Mouse (Mus musculus): Measurements from ENCODE around the gene Atp23. TPM values are rescaled to one million over a fixed set of nuclear protein-coding genes. Genes with fewer than 3 reads are reported as not detected.
"Not testable (repeated sequence)": the region's sequence is repeated elsewhere in the genome, so short reads cannot be mapped to it uniquely, and the experiment has no call there.

The Atp23 gene
- polyA plus RNA-seq, 1 experiment = 10.3 TPM

GRCm38 (mm10) chr10:126827941-126828593, 73.1 kb downstream of the Atp23 start:
- H3K27ac ChIP-seq (ENCODE audit: control insufficient read depth, insufficient read depth, low read depth, low read length) = no peak overlapping the region
- H3K36me3 ChIP-seq (ENCODE audit: control insufficient read depth, insufficient read depth, low read length) = no peaks in the 10 kb centered on the region
- no peak for TF ChIP-seq POLR2A (IDR thresholded peaks at IDR 0.05; ENCODE audit: control insufficient read depth, low read depth, low read length)
- no peak for TF ChIP-seq CTCF (IDR thresholded peaks at IDR 0.05; ENCODE audit: control insufficient read depth, insufficient read depth, insufficient replicate concordance, low read depth, low read length)
- no peaks in the 10 kb centered on the region for H3K27me3 ChIP-seq (ENCODE audit: control insufficient read depth, insufficient read depth, low read length)
- H3K4me1 ChIP-seq (ENCODE audit: control insufficient read depth, insufficient read depth, low read length) = peaks cover 2% of the 10 kb centered on the region
- peak overlapping the region; percentile 25; the same call in 1 of the 2 replicates for H3K4me3 ChIP-seq (ENCODE audit: control insufficient read depth, low read depth, low read length)

GRCm38 (mm10) chr10:126826982-126827381, 74.2 kb downstream of the Atp23 start:
- no peaks in the 10 kb centered on the region for H3K27me3 ChIP-seq (ENCODE audit: control insufficient read depth, insufficient read depth, low read length)
- no peak overlapping the region for H3K27ac ChIP-seq (ENCODE audit: control insufficient read depth, insufficient read depth, low read depth, low read length)
- peaks cover 2% of the 10 kb centered on the region for H3K4me1 ChIP-seq (ENCODE audit: control insufficient read depth, insufficient read depth, low read length)
- peak overlapping the region; percentile 65 for H3K4me3 ChIP-seq (ENCODE audit: control insufficient read depth, low read depth, low read length)
- H3K36me3 ChIP-seq (ENCODE audit: control insufficient read depth, insufficient read depth, low read length) = no peaks in the 10 kb centered on the region
- TF ChIP-seq CTCF (IDR thresholded peaks at IDR 0.05; ENCODE audit: control insufficient read depth, insufficient read depth, insufficient replicate concordance, low read depth, low read length) = no peak
- no peak for TF ChIP-seq POLR2A (IDR thresholded peaks at IDR 0.05; ENCODE audit: control insufficient read depth, low read depth, low read length)

- H3K27ac ChIP-seq (ENCODE audit: control insufficient read depth, insufficient read depth, low read depth, low read length); H3K27me3 ChIP-seq (ENCODE audit: control insufficient read depth, insufficient read depth, low read length); H3K36me3 ChIP-seq (ENCODE audit: control insufficient read depth, insufficient read depth, low read length); H3K4me3 ChIP-seq (ENCODE audit: control insufficient read depth, low read depth, low read length); H3K4me1 ChIP-seq (ENCODE audit: control insufficient read depth, insufficient read depth, low read length): not testable (repeated sequence)
Observed at GRCm38 (mm10) chr10:126826216-126826615, 74.9 kb downstream of the Atp23 start.

- no peak for TF ChIP-seq CTCF (IDR thresholded peaks at IDR 0.05; ENCODE audit: control insufficient read depth, insufficient read depth, insufficient replicate concordance, low read depth, low read length)
- no peak for TF ChIP-seq POLR2A (IDR thresholded peaks at IDR 0.05; ENCODE audit: control insufficient read depth, low read depth, low read length)
Observed at GRCm38 (mm10) chr10:126822418-126822817, 78.7 kb downstream of the Atp23 start.

More at GRCm38 (mm10) chr10:126822418-126822817, 78.7 kb downstream of the Atp23 start:
- Histone ChIP-seq H3K27ac (ENCODE audit: control insufficient read depth, insufficient read depth, low read depth, low read length) (no peak overlapping the region), H3K4me1 (ENCODE audit: control insufficient read depth, insufficient read depth, low read length) (peaks cover 3% of the 10 kb centered on the region), H3K27me3 (ENCODE audit: control insufficient read depth, insufficient read depth, low read length) (no peaks in the 10 kb centered on the region), H3K36me3 (ENCODE audit: control insufficient read depth, insufficient read depth, low read length) (no peaks in the 10 kb centered on the region), H3K4me3 (ENCODE audit: control insufficient read depth, low read depth, low read length) (no peak overlapping the region)

Other genes with a start within 250 kb of the Atp23 start
- 39.4 and 46.8 TPM in 2 replicates for gene Ctdsp2, start 77.4 kb upstream of the Atp23 start, polyA plus RNA-seq (2012; rRNA removed)
- gene Avil, start 99.4 kb upstream of the Atp23 start, polyA plus RNA-seq (2012; rRNA removed) = 0.04 and 0.20 TPM in 2 replicates
- 12.2 and 14.3 TPM in 2 replicates for gene Tsfm, start 129.5 kb upstream of the Atp23 start, polyA plus RNA-seq (2012; rRNA removed)
- 9.4 and 10.0 TPM in 2 replicates for gene Mettl1, start 140.1 kb upstream of the Atp23 start, polyA plus RNA-seq (2012; rRNA removed)
- 0.05 and 0.08 TPM in 2 replicates for gene Eef1akmt3, start 140.2 kb upstream of the Atp23 start, polyA plus RNA-seq (2012; rRNA removed)
- gene Cyp27b1, start 146.9 kb upstream of the Atp23 start, polyA plus RNA-seq (2012; rRNA removed) = 0.25 and 0.46 TPM in 2 replicates
- 2.1 TPM in 2 replicates for gene March9, start 158.8 kb upstream of the Atp23 start, polyA plus RNA-seq (2012; rRNA removed)
- gene Cdk4, start 162.2 kb upstream of the Atp23 start, polyA plus RNA-seq (2012; rRNA removed) = 68.4 and 70.9 TPM in 2 replicates
- gene Tspan31, start 168.9 kb upstream of the Atp23 start, polyA plus RNA-seq (2012; rRNA removed) = 12.7 and 16.3 TPM in 2 replicates
- gene Agap2, start 173.9 kb upstream of the Atp23 start, polyA plus RNA-seq (2012; rRNA removed) = 0.53 and 0.73 TPM in 2 replicates
- 32.2 and 33.9 TPM in 2 replicates for gene Os9, start 219.8 kb upstream of the Atp23 start, polyA plus RNA-seq (2012; rRNA removed)